Mouse (Mus musculus): ENCODE measurements at regions not wholly inside any gene's neighbourhood (a gene's known extent, or its start where the extent isn't known, plus 50 kb on each side); places are given as distances from the start of the nearest gene placed in this dataset.

- Histone ChIP-seq H3K27ac (ENCODE audit: insufficient read depth, low read length) (no peak overlapping the region), H3K9me3 (replicated peaks; ENCODE audit: control insufficient read depth, insufficient read depth, low read length, poor library complexity, severe bottlenecking) (no peaks in the 10 kb centered on the region), H3K4me3 (ENCODE audit: low read depth, low read length) (no peak overlapping the region), H3K36me3 (ENCODE audit: control insufficient read depth, insufficient read depth, low read length, poor library complexity, severe bottlenecking) (no peaks in the 10 kb centered on the region), H3K9ac (ENCODE audit: low read depth, poor library complexity, severe bottlenecking) (no peak overlapping the region), H3K27me3 (ENCODE audit: control insufficient read depth, insufficient read depth, low read length, poor library complexity, severe bottlenecking) (no peaks in the 10 kb centered on the region; the same call in 1 of the 2 replicates), H3K4me1 (ENCODE audit: control insufficient read depth, insufficient read depth, low read length) (no peaks in the 10 kb centered on the region)
- no peak for TF ChIP-seq CTCF (IDR thresholded peaks at IDR 0.05; ENCODE audit: low read depth, low read length)
- no peak for TF ChIP-seq POLR2A (IDR thresholded peaks at IDR 0.05; ENCODE audit: insufficient read depth, low read length)
- TF ChIP-seq EP300 (IDR thresholded peaks at IDR 0.05; ENCODE audit: insufficient read depth, low read depth, low read length), result no peak
Observed at GRCm38 (mm10) chr2:162718466-162718865, 57.5 kb upstream of the Ptprt start.

DNA sequence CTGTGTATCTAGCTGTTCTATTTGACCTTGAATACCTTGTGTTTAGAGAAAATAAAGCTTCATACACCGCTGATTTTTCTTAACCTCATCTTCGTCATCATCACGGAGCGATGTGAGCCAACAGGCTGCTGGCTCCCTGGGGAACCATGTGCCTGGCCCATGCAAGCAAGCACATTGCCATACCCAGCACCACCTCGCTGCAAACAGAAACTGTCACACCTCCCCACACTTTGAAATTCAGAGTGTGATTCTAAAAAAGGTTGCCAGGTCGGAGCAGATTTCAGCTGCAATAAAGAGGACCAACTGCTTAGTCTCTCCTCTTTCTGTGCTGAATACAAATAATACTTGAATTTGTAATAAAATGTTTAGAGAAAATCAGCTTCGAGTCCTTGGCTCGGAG is 54.0 kb upstream of the Ptprt start:
- H3K9me3 ChIP-seq (replicated peaks; ENCODE audit: control insufficient read depth, insufficient read depth, low read length, poor library complexity, severe bottlenecking), result no peaks in the 10 kb centered on the region
- H3K9ac ChIP-seq (ENCODE audit: low read depth, poor library complexity, severe bottlenecking), result no peak overlapping the region
- no peak overlapping the region for H3K27ac ChIP-seq (ENCODE audit: insufficient read depth, low read length)
- H3K4me1 ChIP-seq (ENCODE audit: control insufficient read depth, insufficient read depth, low read length), result no peaks in the 10 kb centered on the region
- H3K27me3 ChIP-seq (ENCODE audit: control insufficient read depth, insufficient read depth, low read length, poor library complexity, severe bottlenecking), result no peaks in the 10 kb centered on the region; the same call in 1 of the 2 replicates
- H3K36me3 ChIP-seq (ENCODE audit: control insufficient read depth, insufficient read depth, low read length, poor library complexity, severe bottlenecking), result no peaks in the 10 kb centered on the region
- TF ChIP-seq CTCF (IDR thresholded peaks at IDR 0.05; ENCODE audit: low read depth, low read length) (no peak), EP300 (IDR thresholded peaks at IDR 0.05; ENCODE audit: insufficient read depth, low read depth, low read length) (no peak), POLR2A (IDR thresholded peaks at IDR 0.05; ENCODE audit: insufficient read depth, low read length) (no peak)
- no peak overlapping the region for H3K4me3 ChIP-seq (ENCODE audit: low read depth, low read length)

GRCm38 (mm10) chr2:162712972-162713371 is 52.0 kb upstream of the Ptprt start:
- no peaks in the 10 kb centered on the region for H3K36me3 ChIP-seq (ENCODE audit: control insufficient read depth, insufficient read depth, low read length, poor library complexity, severe bottlenecking)
- H3K4me1 ChIP-seq (ENCODE audit: control insufficient read depth, insufficient read depth, low read length), result no peaks in the 10 kb centered on the region
- H3K27ac ChIP-seq (ENCODE audit: insufficient read depth, low read length), result no peak overlapping the region
- no peaks in the 10 kb centered on the region; the same call in 1 of the 2 replicates for H3K27me3 ChIP-seq (ENCODE audit: control insufficient read depth, insufficient read depth, low read length, poor library complexity, severe bottlenecking)
- no peak overlapping the region for H3K9ac ChIP-seq (ENCODE audit: low read depth, poor library complexity, severe bottlenecking)
- TF ChIP-seq POLR2A (IDR thresholded peaks at IDR 0.05; ENCODE audit: insufficient read depth, low read length), result no peak
- TF ChIP-seq CTCF (IDR thresholded peaks at IDR 0.05; ENCODE audit: low read depth, low read length), result no peak
- TF ChIP-seq EP300 (IDR thresholded peaks at IDR 0.05; ENCODE audit: insufficient read depth, low read depth, low read length), result no peak
- no peaks in the 10 kb centered on the region for H3K9me3 ChIP-seq (replicated peaks; ENCODE audit: control insufficient read depth, insufficient read depth, low read length, poor library complexity, severe bottlenecking)
- no peak overlapping the region for H3K4me3 ChIP-seq (ENCODE audit: low read depth, low read length)

DNA sequence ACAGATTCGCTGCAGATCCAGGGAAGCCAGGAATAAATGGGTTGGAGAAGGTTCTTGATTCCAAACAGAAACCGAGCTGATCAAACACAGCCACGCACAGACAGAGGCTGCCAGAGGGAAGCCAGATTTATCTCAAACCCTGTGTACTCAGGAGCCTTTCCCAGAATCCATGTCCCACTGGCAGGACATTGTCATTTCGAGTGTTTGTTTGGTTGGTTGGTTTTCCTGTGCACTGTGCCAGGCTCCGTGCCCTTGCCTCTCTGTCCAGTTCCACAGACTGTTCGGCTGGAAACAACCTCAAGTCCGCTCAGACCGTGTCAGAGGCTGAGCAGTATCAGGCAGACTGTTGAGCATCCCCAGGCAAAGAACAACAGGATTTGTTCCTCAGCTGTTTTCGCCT is 51.4 kb upstream of the Ptprt start:
- Histone ChIP-seq H3K4me1 (ENCODE audit: control insufficient read depth, insufficient read depth, low read length) (no peaks in the 10 kb centered on the region), H3K27me3 (ENCODE audit: control insufficient read depth, insufficient read depth, low read length, poor library complexity, severe bottlenecking) (no peaks in the 10 kb centered on the region; the same call in 1 of the 2 replicates), H3K4me3 (ENCODE audit: low read depth, low read length) (no peak overlapping the region), H3K36me3 (ENCODE audit: control insufficient read depth, insufficient read depth, low read length, poor library complexity, severe bottlenecking) (no peaks in the 10 kb centered on the region), H3K9me3 (replicated peaks; ENCODE audit: control insufficient read depth, insufficient read depth, low read length, poor library complexity, severe bottlenecking) (no peaks in the 10 kb centered on the region), H3K27ac (ENCODE audit: insufficient read depth, low read length) (no peak overlapping the region), H3K9ac (ENCODE audit: low read depth, poor library complexity, severe bottlenecking) (no peak overlapping the region)
- no peak for TF ChIP-seq EP300 (IDR thresholded peaks at IDR 0.05; ENCODE audit: insufficient read depth, low read depth, low read length)
- TF ChIP-seq CTCF (IDR thresholded peaks at IDR 0.05; ENCODE audit: low read depth, low read length), result no peak
- TF ChIP-seq POLR2A (IDR thresholded peaks at IDR 0.05; ENCODE audit: insufficient read depth, low read length), result no peak
